Mouse (Mus musculus) brain, embryonic 14.5 days (tissue): ENCODE results near the gene Mboat2.

Experiments
- CTCF ChIP-seq: fragments of 200-500 bp; IDR thresholded peaks from 2 replicates; pipeline ENCODE4 v1.5.1; 2012; ENCODE audit warnings: inconsistent platforms, mild to moderate bottlenecking, moderate library complexity, borderline replicate concordance; ENCODE audit not compliant: insufficient read depth, insufficient read length; ENCODE audit errors: extremely low read depth
- POLR2A ChIP-seq: fragments of 200-500 bp; IDR thresholded peaks from 2 replicates; pipeline ENCODE4 v1.6.1; 2012; ENCODE audit warnings: mild to moderate bottlenecking, inconsistent platforms, borderline replicate concordance; ENCODE audit not compliant: poor library complexity, insufficient read depth, insufficient read length, severe bottlenecking; ENCODE audit errors: extremely low read depth

DNA sequence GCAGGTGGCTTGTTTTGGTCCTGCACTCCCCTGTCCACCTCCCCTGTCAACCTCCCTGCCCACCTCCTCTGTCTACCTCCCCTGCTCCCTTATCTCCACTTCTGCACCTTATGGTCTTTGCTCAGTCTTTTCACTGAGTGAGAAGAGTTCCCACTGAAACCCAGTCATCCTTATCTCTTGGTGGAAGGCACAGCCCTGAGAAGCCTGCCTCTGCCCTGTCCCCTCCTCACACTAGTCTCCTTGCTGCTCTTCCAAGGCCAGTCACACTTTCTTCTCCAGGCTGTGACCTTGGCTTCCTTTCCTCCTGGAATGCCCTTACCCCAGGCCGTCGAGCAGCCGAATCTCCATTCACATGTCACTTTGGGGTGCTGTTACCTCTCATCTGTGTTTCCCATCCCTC, 100.1 kb downstream of the Mboat2 start:
- TF ChIP-seq CTCF: no peak
- TF ChIP-seq POLR2A: no peak
